Mouse (Mus musculus): ENCODE measurements around the gene Foxa1. TPM values are rescaled to one million over a fixed set of nuclear protein-coding genes. Genes with fewer than 3 reads are reported as not detected.

Gene Foxa1
- polyA plus RNA-seq, 1 experiment = 17.0 TPM

GRCm38 (mm10) chr12:57545371-57546241 lies 1.1 kb downstream of the Foxa1 start:
- Histone ChIP-seq H3K4me3 (ENCODE audit: low read depth, low read length) (peak overlapping the region; percentile 64), H3K27ac (ENCODE audit: insufficient read depth, low read depth, low read length) (peak overlapping the region; percentile 51), H3K27me3 (ENCODE audit: control insufficient read depth, insufficient read depth, low read length) (peaks cover 12% of the 10 kb centered on the region; the same call in 1 of the 2 replicates), H3K4me1 (ENCODE audit: control insufficient read depth, insufficient read depth, insufficient read length, low read length) (no peaks in the 10 kb centered on the region; the same call in 1 of the 2 replicates), H3K36me3 (ENCODE audit: control insufficient read depth, insufficient read depth, low read length) (no peaks in the 10 kb centered on the region)
- WGBS = 2% methylated on average over 105 of the region's 106 CpGs
- TF ChIP-seq CTCF (IDR thresholded peaks at IDR 0.05; ENCODE audit: extremely low read depth, insufficient read length, insufficient replicate concordance, low read depth, low read length) (no peak), POLR2A (IDR thresholded peaks at IDR 0.05; ENCODE audit: low read depth, low read length) (peak; percentile 60; the same call in 1 of the 2 replicates)

GRCm38 (mm10) chr12:57544641-57545370 lies 1.9 kb downstream of the Foxa1 start:
- TF ChIP-seq CTCF (IDR thresholded peaks at IDR 0.05; ENCODE audit: extremely low read depth, insufficient read length, insufficient replicate concordance, low read depth, low read length) (peak; percentile 76; the same call in 1 of the 2 replicates), POLR2A (IDR thresholded peaks at IDR 0.05; ENCODE audit: low read depth, low read length) (no peak)
- no peaks in the 10 kb centered on the region; the same call in 1 of the 2 replicates for H3K4me1 ChIP-seq (ENCODE audit: control insufficient read depth, insufficient read depth, insufficient read length, low read length)
- H3K27ac ChIP-seq (ENCODE audit: insufficient read depth, low read depth, low read length) = peak overlapping the region; percentile 55
- peak overlapping the region; percentile 64 for H3K4me3 ChIP-seq (ENCODE audit: low read depth, low read length)
- 2% methylated on average over 31 of the region's 31 CpGs for WGBS
- no peaks in the 10 kb centered on the region for H3K36me3 ChIP-seq (ENCODE audit: control insufficient read depth, insufficient read depth, low read length)
- peaks cover 14% of the 10 kb centered on the region; the same call in 1 of the 2 replicates for H3K27me3 ChIP-seq (ENCODE audit: control insufficient read depth, insufficient read depth, low read length)

GRCm38 (mm10) chr12:57543627-57543991 lies 3.1 kb downstream of the Foxa1 start:
- WGBS = 2% methylated on average over 10 of the region's 10 CpGs
- peaks cover 21% of the 10 kb centered on the region for H3K27me3 ChIP-seq (ENCODE audit: control insufficient read depth, insufficient read depth, low read length)

GRCm38 (mm10) chr12:57542746-57543626 lies 3.7 kb downstream of the Foxa1 start:
- H3K27ac ChIP-seq (ENCODE audit: insufficient read depth, low read depth, low read length) = 0 out of 2 replicates have a peak overlapping the region, but pooled peaks have one; percentile 1
- peaks cover 25% of the 10 kb centered on the region for H3K27me3 ChIP-seq (ENCODE audit: control insufficient read depth, insufficient read depth, low read length)
- TF ChIP-seq POLR2A (IDR thresholded peaks at IDR 0.05; ENCODE audit: low read depth, low read length) (no peak), CTCF (IDR thresholded peaks at IDR 0.05; ENCODE audit: extremely low read depth, insufficient read length, insufficient replicate concordance, low read depth, low read length) (no peak)
- H3K4me1 ChIP-seq (ENCODE audit: control insufficient read depth, insufficient read depth, insufficient read length, low read length) = no peaks in the 10 kb centered on the region; the same call in 1 of the 2 replicates
- H3K4me3 ChIP-seq (ENCODE audit: low read depth, low read length) = peak overlapping the region; percentile 62
- H3K36me3 ChIP-seq (ENCODE audit: control insufficient read depth, insufficient read depth, low read length) = no peaks in the 10 kb centered on the region
- WGBS = 3% methylated on average over 63 of the region's 63 CpGs

More at GRCm38 (mm10) chr12:57543627-57543991, 3.1 kb downstream of the Foxa1 start:
- Histone ChIP-seq H3K4me3 (ENCODE audit: low read depth, low read length) (peak overlapping the region; percentile 62), H3K36me3 (ENCODE audit: control insufficient read depth, insufficient read depth, low read length) (no peaks in the 10 kb centered on the region), H3K4me1 (ENCODE audit: control insufficient read depth, insufficient read depth, insufficient read length, low read length) (no peaks in the 10 kb centered on the region; the same call in 1 of the 2 replicates), H3K27ac (ENCODE audit: insufficient read depth, low read depth, low read length) (no peak overlapping the region)
- TF ChIP-seq CTCF (IDR thresholded peaks at IDR 0.05; ENCODE audit: extremely low read depth, insufficient read length, insufficient replicate concordance, low read depth, low read length) (no peak), POLR2A (IDR thresholded peaks at IDR 0.05; ENCODE audit: low read depth, low read length) (no peak)

GRCm38 (mm10) chr12:57541931-57542745 lies 4.6 kb downstream of the Foxa1 start:
- Histone ChIP-seq H3K4me3 (ENCODE audit: low read depth, low read length) (peak overlapping the region; percentile 62), H3K27me3 (ENCODE audit: control insufficient read depth, insufficient read depth, low read length) (peaks cover 25% of the 10 kb centered on the region), H3K27ac (ENCODE audit: insufficient read depth, low read depth, low read length) (0 out of 2 replicates have a peak overlapping the region, but pooled peaks have one; percentile 2), H3K4me1 (ENCODE audit: control insufficient read depth, insufficient read depth, insufficient read length, low read length) (no peaks in the 10 kb centered on the region; the same call in 1 of the 2 replicates), H3K36me3 (ENCODE audit: control insufficient read depth, insufficient read depth, low read length) (no peaks in the 10 kb centered on the region)
- TF ChIP-seq CTCF (IDR thresholded peaks at IDR 0.05; ENCODE audit: extremely low read depth, insufficient read length, insufficient replicate concordance, low read depth, low read length) = peak; percentile 39; the same call in 1 of the 2 replicates
- no peak for TF ChIP-seq POLR2A (IDR thresholded peaks at IDR 0.05; ENCODE audit: low read depth, low read length)
- 4% methylated on average over 45 of the region's 46 CpGs for WGBS
